Mouse (Mus musculus) kidney, adult 2 months (tissue): ENCODE results near the gene Zbtb34.

ENCODE experiments used
- CTCF ChIP-seq: fragments of 200-500 bp; conservative IDR thresholded peaks from 2 replicates; pipeline ENCODE4 v1.5.1; 2011; ENCODE audit warnings: low read depth, mild to moderate bottlenecking, control low read depth, low read length, moderate library complexity, mixed read lengths; ENCODE audit not compliant: insufficient read depth, insufficient read length
- POLR2A ChIP-seq: fragments of 200-500 bp; IDR thresholded peaks from one replicate; pipeline ENCODE4 v1.6.1; 2011; ENCODE audit warnings: low read depth, low read length, control low read depth

- no peak for TF ChIP-seq POLR2A
- TF ChIP-seq CTCF, result no peak
Measured at GRCm38 (mm10) chr2:33462066-33462465, 30.9 kb upstream of the Zbtb34 start.
